Mouse (Mus musculus) liver, postnatal 0 days (tissue): ENCODE results near the gene Ppp1r18.

Experiments used
- CTCF ChIP-seq: sonication (generic); IDR thresholded peaks from 2 replicates; pipeline ENCODE4 v1.5.1; 2016; ENCODE audit warnings: antibody characterized with exemption, low read depth
- EP300 ChIP-seq: IDR thresholded peaks from 2 replicates; pipeline ENCODE4 v1.6.1; 2016; ENCODE audit warnings: antibody characterized with exemption, low read depth, mild to moderate bottlenecking

DNA sequence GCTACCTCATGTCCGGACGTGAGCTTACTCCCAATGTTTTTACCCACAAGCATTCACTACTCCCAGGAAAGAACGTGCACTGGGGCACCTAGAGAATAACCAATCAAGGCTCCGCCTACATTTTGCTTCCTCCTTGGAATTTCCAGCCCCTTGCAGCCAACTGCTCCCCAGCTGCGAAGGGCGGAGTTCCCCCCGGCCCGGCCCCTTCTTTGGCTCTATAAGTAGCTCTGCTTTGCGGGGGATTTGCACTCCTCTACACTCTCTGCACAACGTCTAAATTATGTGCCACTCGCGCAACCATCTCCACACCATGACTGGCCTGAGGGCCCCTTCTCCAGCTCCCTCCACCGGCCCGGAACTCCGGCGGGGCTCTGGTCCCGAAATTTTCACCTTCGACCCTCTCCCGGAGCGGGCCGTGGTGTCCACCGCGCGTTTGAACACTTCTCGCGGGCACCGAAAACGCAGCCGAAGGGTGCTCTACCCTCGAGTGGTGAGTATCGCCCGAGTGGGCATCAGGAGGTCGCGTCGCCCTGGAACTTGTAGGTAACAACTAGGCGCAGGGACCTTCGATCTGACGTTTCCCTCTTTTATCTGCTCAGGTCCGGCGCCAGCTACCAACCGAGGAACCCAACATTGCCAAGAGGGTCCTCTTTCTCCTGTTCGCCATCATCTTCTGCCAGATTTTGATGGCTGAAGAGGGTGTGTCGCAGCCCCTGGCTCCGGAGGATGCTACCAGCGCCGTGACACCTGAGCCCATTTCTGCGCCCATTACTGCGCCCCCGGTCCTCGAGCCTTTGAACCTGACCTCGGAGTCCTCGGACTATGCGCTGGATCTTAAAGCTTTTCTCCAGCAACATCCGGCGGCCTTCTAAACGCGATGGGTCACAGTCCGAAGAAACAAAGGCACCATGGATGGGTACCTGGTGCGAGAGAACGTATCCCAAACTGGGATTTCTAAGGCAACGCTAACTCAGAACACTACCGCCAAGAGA lies 43.7 kb upstream of the Ppp1r18 start, which contains the start of gene Ier3:
- no peak for TF ChIP-seq CTCF
- TF ChIP-seq EP300: no peak
